Mouse (Mus musculus) brain, embryonic 14.5 days (tissue): ENCODE results near the gene Cfap77.

Source experiments
- CTCF ChIP-seq: fragments of 200-500 bp; IDR thresholded peaks from 2 replicates; pipeline ENCODE4 v1.5.1; 2012; ENCODE audit warnings: inconsistent platforms, mild to moderate bottlenecking, moderate library complexity, borderline replicate concordance; ENCODE audit not compliant: insufficient read depth, insufficient read length; ENCODE audit errors: extremely low read depth
- POLR2A ChIP-seq: fragments of 200-500 bp; IDR thresholded peaks from 2 replicates; pipeline ENCODE4 v1.6.1; 2012; ENCODE audit warnings: mild to moderate bottlenecking, inconsistent platforms, borderline replicate concordance; ENCODE audit not compliant: poor library complexity, insufficient read depth, insufficient read length, severe bottlenecking; ENCODE audit errors: extremely low read depth

DNA sequence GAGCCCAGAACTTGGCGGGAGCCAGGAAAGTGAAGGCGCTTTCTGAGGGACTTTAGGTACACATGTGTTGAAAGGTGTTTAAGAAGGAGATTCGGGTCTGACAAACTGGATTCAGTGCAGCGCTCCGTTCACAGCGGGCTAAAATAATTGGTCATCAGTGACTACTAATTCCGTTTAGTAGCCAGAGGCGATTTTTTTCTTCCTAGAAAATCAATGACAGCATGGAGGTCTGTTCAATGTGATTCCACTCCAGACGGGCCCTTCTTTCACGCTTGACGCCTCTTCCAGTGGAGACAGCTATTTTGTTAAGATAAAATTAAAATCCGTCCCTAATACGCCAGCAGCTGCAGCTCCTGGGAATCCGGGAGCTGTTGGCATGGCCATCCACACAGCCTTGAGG is 84.4 kb downstream of the Cfap77 start:
- no peak for TF ChIP-seq CTCF
- no peak for TF ChIP-seq POLR2A
